In genomic region chr15:77982195-77982939, GRCm38 (mm10) we compare ENCODE assay signal across 8 mouse cellular contexts. TPM values are rescaled to one million over a fixed set of nuclear protein-coding genes. Genes with fewer than 3 reads are reported as not detected.
DNase-seq lines count a peak whose midpoint lies in the region.

No protein-coding gene starts in this region.

- DNase-seq in kidney, postnatal 10 days: peak; percentile 54
- no peak for DNase-seq in kidney, postnatal 14 days
- peak; percentile 85 to 96 for DNase-seq in adrenal gland, adult (ENCODE audit: inconsistent age in 2 of 2, low spot score in 1 of 2)
- peak; percentile 90 to 93 for DNase-seq in cerebellum, postnatal 4 days (ENCODE audit: low spot score in 2 of 2)
- DNase-seq in gastrocnemius, postnatal 4 days (ENCODE audit: low spot score in 2 of 2): peak; percentile 37 to 48
- peak; percentile 70 to 76 for DNase-seq in left cerebral cortex, postnatal 10 days (ENCODE audit: extremely low spot score in 1 of 2, low spot score in 2 of 2)
- peak; percentile 45 to 61 for DNase-seq in natural killer cell, adult 2 months (ENCODE audit: low spot score in 2 of 2)
- DNase-seq in testis, postnatal 14 days (ENCODE audit: low spot score): peak; percentile 58

- intact Hi-C loops in left cerebral cortex, postnatal 10 days (cut with DNase I): loop anchor here (5.0 to 10.0 kb wide), 4 partner anchors 135 to 442 kb away; partner anchors contain the start of genes Ift27 and Kctd17

RNA-seq across cellular contexts. Expression of gene Eif3d, which starts 11.8 kb away (rescaled TPM):
- 100 to 1,000 TPM; 115 to 120 TPM for total RNA-seq in gastrocnemius, postnatal 4 days (2021)
- total RNA-seq in left cerebral cortex, postnatal 10 days (2021): 100 to 1,000 TPM; 115 to 116 TPM

RNA-seq across cellular contexts. Expression of gene Foxred2, which starts 25.8 kb away (rescaled TPM):
- 1 to 10 TPM; 1.4 to 1.5 TPM for total RNA-seq in gastrocnemius, postnatal 4 days (2021)
- 10 to 100 TPM; 13.8 to 14.8 TPM for total RNA-seq in left cerebral cortex, postnatal 10 days (2021)

RNA-seq across cellular contexts. Expression of gene Txn2, which starts 53.6 kb away (rescaled TPM):
- total RNA-seq in gastrocnemius, postnatal 4 days (2021): 100 to 1,000 TPM; 152 to 157 TPM
- 100 to 1,000 TPM; 108 to 115 TPM for total RNA-seq in left cerebral cortex, postnatal 10 days (2021)

Comparison
In these comparisons a context has a peak if more than half of its experiments do, and no peak if none do; other contexts are left out.
1. RNA of gene Foxred2, which starts 25.8 kb away (total RNA-seq): 13.8 to 14.8 TPM in left cerebral cortex, postnatal 10 days; 1.4 to 1.5 TPM in gastrocnemius, postnatal 4 days; every median in the first group is over 4 times any median in the second.